Mouse (Mus musculus): Measurements from ENCODE around the gene 1190005I06Rik.
"Not testable (repeated sequence)": the region's sequence is repeated elsewhere in the genome, so short reads cannot be mapped to it uniquely, and the experiment has no call there.

Gene 1190005I06Rik

DNA sequence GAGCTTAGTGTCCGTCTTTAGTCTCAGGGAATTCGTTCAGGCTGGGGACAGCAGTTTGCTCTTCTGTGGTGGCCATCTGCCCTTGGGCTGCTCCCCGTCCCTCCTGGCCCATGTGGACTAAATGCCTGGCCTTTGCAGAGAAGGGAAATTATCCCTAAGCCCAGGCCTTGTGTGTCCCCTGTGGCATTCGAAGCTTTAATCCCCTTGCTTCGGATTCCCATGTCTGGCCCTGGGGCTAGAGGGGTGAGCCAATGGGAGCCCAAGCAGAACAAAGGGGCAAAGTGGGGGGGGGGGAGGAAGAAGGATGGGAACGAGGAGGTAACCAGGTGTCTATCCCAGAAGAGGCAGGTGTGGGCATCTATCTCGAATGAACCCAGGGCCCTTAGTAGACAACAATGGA is at the start of gene 1190005I06Rik:
TSS of gene 1190005I06Rik (minus strand) at position 101 of the 400 bp plus-strand sequence.
- no peak for DNase-seq (ENCODE audit: low read depth)

DNA sequence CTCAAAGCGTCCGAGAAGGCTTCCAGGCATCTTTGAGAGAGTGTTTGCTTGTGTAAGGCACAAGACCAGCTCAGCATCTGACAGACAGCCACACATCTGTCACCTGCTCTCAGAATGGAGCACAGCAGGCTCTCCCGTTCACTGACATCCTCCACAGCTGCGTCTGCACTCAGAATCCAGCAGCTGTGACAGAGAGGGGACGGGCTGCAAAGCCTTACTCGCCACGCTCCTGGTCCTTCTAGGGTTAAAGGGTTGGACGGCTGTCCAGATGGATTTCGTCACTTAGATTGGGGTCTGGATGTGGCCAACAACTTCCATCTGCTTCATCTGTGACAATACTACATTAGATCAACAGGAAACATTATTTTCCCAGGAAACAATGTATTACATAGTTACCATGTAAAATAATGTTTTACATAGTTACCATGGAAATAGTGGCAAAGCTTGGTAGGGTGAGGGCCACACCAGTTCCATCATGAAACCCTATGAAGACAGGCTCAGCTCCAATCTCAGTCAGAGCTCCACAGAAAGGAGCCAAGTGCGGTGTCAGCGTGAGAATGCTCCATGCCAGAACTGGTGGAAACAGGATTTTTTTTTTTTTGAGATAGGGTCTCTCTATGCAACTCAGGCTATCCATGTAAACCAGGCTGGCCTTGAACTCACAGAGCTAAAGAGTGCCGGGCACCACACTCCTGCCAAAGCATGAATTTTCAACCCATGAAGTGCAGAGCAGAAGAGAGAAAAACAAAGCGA is 49.1 kb upstream of the 1190005I06Rik start:
- no peak for DNase-seq (ENCODE audit: low read depth)

DNA sequence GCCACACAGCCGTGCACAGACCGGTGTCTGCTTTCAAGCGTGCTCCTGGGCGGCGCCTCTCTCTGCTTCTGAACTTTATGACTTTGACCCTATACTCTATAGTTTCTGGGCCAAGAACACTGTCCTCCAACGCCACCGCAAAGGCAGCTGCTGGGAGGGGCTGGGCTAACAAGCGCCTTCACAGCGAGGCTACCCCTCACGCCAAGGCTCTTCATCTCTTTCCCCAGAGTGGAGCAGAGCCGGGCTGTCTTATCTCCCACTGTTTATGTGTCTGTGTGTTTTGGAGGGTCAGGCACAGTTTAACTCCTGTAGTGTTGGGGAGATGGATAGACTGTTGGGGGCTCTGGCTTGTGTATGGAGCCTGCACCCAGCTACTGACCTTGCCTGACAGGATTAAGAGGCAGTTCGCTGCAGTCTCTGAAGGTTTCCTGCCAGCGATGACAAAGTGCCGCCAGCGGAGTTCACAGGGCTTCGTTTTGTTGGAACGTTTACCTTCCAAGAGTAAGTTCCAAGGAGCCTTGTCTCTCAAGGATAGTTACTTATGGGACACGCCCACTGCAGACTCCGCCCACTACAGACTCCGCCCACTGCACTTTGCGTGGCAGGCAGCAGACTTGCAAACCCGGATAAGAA is 46.5 kb upstream of the 1190005I06Rik start:
- DNase-seq (ENCODE audit: low read depth) = peak; percentile 46

DNA sequence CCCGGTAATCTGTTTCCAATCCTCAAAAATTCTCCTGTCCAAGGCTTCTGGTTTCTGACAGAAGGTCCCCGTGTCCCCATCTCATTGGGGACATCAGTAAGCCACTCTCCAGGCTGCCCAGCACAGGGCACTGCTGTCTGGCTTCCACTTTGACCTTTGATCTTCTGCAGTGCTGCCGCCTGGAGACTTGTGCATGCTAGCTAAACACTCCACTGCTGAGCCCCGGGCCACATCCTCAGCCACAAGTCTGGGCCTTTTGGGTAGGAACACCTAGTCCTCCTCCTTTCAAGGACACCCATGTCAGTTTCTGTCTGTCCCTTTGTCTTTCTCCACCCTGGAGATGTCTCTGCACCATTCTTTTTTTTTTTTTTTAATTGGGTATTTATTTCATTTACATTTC is 45.5 kb upstream of the 1190005I06Rik start:
- no peak for DNase-seq (ENCODE audit: low read depth)

DNA sequence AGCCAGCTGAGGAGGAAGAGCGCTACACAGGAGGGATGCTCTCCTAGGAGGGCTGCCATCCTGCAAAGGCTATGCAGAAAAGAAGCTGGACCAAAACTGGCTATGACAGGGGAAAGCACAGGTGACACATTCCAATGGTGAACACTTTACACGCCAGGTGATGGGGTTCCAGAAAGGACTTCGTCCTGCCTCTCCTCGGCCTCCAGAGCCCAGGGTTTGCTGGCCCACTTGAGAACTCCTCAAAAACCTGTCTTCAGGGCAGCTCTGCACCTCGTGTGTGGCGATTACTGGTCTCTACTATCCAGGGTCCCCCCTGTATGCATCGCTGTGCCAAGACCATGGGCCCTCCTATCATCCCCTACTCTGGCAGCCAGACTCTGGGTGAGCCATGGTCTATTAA is 41.1 kb upstream of the 1190005I06Rik start:
- DNase-seq (ENCODE audit: low read depth) = no peak

DNA sequence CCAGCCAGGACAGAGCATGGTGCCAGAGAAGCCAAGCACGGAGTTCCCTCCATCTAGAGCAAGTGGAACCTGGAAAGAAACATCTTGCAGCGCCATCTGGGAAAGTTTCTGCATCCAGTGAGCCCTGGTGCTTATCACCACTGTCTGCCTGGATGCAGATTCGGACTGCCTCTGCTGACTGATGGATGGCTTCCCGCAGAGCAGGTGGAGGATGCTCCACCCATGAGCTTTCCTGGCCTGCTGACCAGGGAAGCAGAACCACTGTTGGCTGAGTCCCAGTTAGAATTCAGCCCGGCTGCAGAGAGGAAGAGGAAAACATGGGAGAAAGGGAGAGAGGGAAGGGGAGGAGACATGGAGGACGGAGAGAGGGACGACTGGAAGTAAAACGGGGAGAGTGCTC is 40.4 kb upstream of the 1190005I06Rik start:
- DNase-seq (ENCODE audit: low read depth) = no peak

DNA sequence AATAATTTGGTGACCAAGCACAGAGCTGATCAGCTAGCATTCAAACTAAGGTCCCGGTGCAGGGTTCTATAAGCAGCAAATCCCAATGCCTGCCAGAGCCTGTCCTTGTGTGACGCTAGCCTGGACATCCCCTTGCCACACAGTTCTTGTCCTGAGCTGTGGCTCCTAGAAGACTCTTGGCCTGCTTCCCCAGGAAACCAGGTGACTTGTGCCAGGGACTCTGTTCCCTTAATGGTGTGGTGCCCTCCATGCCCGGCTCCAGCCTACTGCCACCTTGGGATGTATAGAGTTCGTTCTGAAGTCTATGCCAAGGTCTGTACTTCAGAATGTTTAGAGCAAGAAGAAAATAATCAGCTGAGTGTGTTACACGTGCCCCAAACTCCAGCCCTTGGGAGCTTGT is 39.1 kb upstream of the 1190005I06Rik start:
- DNase-seq (ENCODE audit: low read depth) = no peak

DNA sequence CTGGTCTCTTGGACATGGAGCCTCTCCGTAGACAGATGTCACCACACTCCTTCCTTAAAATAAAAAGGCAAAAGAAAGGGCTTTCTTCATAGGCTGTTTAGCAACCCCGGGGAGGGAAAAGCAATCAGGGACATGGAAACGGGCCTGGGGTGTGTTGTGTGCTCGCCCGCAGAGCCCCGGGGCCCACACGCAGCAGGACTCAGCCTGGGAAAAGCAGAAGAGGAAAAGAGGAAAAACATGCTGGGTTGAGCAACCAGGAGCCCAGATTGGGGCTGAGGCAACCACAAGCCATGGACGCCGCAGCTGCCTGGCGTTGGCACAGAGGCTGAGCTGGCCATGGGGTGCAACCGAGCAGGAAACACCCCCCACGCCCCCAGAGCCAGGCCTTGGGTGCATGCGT is 38.6 kb upstream of the 1190005I06Rik start:
- DNase-seq (ENCODE audit: low read depth) = no peak

DNA sequence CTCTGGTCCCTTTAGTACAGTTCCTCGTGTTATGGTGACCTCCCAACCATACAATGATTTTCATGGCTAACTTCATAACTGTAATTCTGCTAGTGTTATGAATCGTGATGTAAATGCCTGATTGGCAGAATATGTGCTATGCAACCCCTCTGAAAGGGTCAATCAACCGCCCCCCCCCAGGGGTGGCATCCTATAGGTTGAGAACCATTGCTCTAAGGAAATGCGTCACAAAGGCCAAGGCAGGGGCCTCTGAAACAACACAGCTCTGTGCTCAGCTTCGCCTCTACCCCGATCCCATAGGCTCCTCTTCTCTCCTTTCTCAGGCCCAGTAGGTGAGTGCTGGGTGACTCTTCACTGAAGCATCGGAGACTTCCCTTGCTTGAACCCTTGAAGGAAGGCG is 38.2 kb upstream of the 1190005I06Rik start:
- DNase-seq (ENCODE audit: low read depth) = no peak

DNA sequence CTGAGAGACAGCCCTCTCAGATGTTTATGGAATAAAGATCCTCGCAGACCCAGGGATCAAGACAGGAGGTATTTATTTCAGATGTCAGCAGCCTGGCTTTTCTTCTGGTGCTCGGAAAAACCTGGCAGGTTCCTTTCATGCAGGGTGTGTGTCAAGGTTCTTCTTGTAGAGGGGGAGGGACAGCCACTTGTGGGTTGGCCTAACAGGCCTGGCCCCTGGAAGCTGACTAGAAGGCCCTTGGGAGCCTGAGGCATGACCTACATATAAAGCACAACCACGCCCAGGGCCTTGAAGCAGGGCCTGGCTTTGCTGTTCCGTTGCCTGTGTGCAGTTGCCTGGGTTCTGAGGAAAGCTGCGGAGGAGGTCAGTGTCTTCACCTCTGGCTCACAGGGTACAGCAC is 37.7 kb upstream of the 1190005I06Rik start:
- no peak for DNase-seq (ENCODE audit: low read depth)

DNA sequence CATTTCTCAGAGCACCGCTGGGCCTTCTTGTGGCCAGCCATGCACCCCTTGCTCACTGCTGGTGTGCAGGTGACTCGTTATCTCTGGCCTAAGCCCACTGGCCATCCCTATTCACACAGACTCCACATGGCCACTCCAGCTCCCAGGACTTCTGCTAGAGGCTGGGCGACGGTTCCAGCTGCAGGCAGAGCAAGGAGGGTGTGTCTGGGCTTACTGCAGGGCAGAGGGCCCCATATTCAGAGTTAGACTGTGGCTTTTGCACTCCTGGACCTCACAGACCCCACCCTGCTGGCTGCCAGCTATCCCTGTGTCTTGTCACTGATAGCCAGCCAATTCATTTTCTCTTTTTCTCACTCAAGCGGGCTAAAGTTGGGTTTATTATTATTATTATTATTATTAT is 36.6 kb upstream of the 1190005I06Rik start:
- no peak for DNase-seq (ENCODE audit: low read depth)

DNA sequence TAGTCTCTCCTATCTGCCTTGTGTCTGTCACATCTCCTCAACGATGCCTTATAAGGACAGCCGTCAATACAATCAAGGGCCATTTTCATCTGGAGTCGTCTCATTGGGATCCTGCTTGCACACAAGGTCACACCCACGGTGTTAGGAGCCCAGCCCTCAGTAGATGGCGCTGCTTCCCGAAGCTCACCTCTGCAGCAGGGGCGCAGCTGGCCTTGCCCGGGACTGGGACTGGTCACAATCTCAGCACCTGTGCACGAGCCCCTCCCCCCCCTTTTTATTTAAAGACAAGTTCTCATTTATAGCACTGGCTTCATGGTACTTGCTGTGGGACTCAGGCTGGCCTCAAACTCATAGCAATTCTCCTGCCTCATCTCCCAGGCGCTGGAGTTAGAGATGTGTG is 36.2 kb upstream of the 1190005I06Rik start:
- DNase-seq (ENCODE audit: low read depth) = no peak

DNA sequence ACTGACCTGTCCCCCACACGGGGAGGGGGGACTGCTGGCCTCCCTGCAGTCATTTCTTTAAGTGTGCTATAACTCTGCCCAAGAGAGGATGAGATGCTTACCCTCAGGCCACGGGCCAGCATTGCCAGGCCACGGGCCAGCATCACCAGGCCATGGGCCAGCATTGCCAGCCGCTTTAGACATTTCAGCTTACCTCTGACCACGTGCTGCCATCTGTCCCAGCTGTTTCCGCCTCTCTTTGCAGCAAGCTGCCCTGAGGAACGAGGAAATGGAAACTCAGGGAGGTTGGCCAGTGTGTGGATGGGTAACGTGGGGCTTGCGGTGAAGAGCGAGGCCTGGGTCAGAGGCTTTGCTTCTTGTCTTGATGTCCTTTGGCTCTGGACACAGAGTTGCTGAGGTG is 33.7 kb upstream of the 1190005I06Rik start:
- no peak for DNase-seq (ENCODE audit: low read depth)

DNA sequence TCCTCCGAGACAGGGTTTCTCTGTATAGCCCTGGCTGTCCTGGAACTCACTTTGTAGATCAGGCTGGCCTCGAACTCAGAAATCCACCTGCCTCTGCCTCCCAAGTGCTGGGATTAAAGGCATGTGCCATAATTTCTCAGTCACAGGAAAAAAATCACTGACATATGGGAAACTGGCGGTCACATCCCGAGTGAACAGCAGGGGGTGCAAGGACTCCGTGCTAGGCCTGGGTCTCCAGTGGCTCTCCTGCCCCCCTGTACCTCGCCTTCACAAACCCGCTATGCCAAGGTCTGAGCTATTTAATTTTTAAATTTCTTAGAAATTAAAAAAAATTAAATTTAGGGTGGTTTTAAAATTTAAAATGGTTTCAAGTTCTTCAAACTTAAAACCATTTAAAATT is 33.0 kb upstream of the 1190005I06Rik start:
- not testable (repeated sequence) for DNase-seq (ENCODE audit: low read depth)

DNA sequence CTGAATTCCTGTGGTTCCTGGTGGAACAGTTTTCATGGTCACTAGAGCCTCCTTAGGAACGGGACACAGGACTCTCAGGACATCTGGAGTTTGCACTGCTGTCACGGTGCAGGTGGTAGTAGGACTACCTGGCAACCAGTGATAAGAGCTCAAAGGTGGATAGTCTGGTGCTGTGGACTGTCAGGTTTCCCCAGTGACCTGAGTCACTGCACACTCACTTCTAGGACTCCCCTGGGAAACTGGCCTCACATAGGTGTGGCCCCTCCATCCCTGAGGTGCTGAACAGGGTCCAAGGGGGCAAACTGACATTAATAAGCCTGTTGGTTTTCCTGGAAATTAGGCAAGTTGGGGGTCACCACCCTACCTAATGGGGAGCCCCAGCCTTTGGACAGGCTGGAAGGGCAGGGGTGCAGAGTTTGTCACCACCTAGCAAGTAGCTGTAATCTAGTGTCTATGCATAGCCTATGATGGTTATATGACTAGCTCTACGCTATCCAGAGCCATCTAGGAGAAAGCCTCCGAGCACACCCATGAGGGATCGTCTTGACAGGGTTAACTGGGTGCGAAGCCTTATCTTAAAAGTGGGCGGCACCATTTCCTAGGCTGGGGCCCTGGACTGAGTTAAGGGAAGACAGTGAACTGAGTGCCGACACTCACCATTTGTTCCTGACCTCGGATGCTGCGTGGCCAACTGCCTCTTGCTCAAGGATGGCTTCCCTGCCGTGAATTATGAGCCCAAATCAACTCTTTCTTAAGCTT is 32.4 kb upstream of the 1190005I06Rik start:
- no peak for DNase-seq (ENCODE audit: low read depth)

DNA sequence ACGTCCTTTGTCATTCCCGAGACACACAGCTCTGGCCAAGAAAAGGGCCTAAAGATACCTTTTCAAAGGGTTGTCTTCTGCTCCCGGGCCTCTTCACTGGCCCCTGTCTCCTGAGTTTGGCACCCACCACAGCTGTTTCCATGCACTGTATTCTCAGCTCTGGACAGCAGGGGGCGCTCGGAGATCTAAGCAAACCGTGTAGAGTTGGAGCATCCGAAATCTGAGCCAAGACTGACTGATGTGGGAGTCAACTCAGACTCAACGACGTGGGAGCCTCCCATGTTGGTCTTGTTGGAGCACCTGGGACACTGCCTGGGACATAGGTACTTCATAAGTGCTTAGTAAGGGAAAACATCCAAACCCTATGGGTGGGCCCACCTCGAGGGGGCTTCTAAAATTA is 31.0 kb upstream of the 1190005I06Rik start:
- DNase-seq (ENCODE audit: low read depth) = peak; percentile 83

DNA sequence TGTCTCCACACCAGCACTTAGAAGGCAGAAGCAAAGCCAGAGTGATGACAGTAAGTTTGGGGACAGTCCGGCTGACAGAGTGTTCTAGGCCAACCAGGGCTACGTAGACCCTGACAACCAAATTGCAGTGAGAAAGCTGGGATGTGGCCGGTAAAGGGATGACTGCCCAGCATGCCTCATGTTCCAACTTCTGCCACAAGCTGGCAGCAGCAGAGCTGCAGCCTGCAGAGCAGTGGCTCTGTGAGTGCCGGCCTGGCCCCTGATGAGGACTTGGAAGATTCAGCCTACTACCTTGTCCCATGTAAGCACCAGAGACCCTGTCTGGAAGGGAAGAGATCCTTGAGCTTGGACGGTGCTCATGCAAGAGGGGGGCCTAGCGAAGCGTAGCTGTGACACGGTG is 28.3 kb upstream of the 1190005I06Rik start:
- no peak for DNase-seq (ENCODE audit: low read depth)

DNA sequence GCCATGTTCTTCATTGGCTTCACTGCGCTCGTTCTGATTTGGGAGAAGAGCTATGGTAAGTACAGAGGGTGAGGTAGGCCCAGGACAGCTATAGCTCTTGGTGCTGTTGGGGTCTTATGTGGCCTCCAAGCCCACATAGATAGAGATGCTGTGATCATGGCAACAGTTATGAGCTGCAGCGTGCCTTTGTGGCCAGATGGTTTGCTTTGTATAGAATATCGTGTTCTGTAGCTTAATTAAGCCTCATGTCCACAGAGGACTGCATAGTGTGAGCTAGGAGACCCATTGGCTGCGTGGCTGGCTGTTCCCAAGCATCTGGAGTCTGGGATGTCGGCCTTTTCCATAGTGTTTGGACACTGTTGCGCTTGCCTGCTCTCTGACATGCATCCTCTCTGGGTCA is 25.9 kb upstream of the 1190005I06Rik start:
- no peak for DNase-seq (ENCODE audit: low read depth)

DNA sequence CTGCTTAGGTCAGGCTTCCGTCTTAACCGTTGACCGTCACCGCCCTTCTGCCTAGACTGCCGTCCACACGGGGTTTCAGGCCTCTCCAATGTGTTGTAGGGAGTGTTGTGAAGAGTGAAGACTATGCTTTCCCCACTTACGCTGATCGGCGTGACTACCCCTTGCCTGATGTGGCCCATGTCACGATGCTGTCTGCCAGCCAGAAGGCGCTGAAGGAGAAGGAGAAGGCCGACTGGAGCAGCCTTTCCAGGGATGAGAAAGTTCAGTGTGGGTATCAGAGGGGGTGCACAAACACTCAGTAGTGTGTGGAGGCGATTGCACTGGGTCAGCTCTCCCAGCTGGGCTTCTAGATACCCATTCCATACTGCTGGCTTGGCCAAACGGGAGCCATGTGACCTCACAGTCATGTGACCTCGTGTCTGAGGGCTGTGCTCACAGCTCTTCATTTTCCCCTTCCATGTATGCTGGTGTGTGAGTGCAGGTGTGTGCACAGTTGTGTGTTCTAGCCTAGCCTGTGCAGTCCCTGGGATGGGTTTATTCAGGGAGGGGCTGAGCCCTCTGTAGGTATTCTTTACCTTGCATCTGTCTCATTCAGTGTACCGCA is 25.3 kb upstream of the 1190005I06Rik start:
- DNase-seq (ENCODE audit: low read depth) = no peak

DNA sequence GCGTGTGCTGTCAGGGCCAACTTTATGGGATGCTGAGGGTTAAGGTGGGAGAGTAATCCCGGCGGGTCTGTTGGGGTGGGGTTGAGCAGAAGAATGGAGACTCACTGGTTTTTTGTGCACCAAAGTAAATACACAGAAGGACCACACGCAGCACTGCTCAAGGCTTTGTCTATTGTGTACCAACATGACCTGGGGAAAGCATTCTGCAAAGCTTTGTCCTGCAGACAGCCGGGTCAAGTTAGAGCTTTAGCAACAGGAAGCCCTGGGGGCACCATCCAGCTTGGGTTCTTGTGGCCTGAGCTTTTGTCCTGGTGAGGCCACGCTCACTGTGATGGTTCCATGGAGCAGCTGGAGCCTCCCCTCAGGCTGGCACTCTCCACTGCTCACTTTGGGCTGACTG is 24.3 kb upstream of the 1190005I06Rik start:
- DNase-seq (ENCODE audit: low read depth) = no peak

DNA sequence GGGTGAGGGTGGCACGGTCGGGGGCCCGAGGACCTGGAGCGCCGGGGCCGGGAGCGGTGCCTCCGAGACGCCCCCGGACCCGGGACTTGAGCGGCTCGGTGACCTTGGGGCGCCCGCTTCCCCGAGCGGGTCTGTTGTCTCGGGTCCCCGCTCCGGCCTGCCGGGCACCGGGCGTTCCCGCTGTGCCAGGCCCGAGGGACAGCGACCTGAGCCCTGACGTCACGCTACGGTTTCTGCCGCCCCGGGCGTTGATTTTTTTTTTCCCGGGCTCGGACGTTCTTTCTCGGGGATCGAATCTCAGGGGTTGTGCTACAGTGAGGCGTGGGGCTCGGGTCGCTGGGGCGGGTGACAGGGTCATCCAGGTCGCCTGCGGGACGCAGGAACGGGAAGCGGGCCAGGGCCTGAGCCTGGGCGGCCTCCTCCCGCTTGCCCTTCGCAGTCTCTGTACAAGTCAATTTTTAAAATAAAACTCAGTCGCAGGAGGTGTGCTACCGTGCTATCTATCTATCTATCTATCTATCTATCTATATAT is 21.0 kb upstream of the 1190005I06Rik start, which contains the start of gene Emc8:
TSS of gene Emc8 (minus strand) at position 200 of the 532 bp plus-strand sequence.
- no peak for DNase-seq (ENCODE audit: low read depth)
